Mouse (Mus musculus): ENCODE data around the gene Diaph3. TPM values are rescaled to one million over a fixed set of nuclear protein-coding genes. Genes with fewer than 3 reads are reported as not detected.

Diaph3 gene
- polyA plus RNA-seq, 1 experiment from 2014 or later = 25.9 TPM

DNA sequence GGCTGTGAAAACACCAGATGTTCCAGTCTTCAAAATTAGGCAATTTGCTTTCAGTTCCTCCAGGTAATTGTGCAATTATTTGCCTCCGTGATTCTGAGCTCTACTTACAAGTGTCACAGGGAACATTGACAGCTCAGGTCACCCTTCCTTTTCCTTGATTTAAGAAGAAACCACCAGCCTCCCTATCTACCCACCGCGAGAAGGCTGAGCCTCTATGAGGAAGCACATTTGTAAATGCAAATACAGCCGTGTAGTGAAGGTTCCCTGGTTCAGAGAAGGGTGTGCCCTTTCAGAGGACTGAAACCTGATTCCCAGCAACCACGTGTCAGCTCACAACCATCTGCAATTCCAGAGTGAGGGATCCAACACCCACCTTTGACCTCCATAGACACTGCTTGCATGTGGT lies 96.6 kb downstream of the Diaph3 start:
- Histone ChIP-seq H3K27me3 (ENCODE audit: insufficient read depth, low read length) (no peaks in the 10 kb centered on the region), H3K27ac (ENCODE audit: low read depth) (no peak overlapping the region), H3K9me3 (ENCODE audit: low read depth, low read length) (no peaks in the 10 kb centered on the region), H3K36me3 (ENCODE audit: insufficient read depth) (no peaks in the 10 kb centered on the region), H3K9ac (no peak overlapping the region), H3K4me2 (no peak overlapping the region), H3K4me1 (ENCODE audit: insufficient read depth) (no peaks in the 10 kb centered on the region), H3K4me3 (ENCODE audit: low read depth, low read length) (no peak overlapping the region)
- ATAC-seq (ENCODE audit: insufficient read depth) = no peak
- no peak for TF ChIP-seq CTCF (IDR thresholded peaks at IDR 0.05; ENCODE audit: low read depth)
- 40% methylated on average over 5 of the region's 5 CpGs for WGBS
- peak; percentile 4 for DNase-seq

DNA sequence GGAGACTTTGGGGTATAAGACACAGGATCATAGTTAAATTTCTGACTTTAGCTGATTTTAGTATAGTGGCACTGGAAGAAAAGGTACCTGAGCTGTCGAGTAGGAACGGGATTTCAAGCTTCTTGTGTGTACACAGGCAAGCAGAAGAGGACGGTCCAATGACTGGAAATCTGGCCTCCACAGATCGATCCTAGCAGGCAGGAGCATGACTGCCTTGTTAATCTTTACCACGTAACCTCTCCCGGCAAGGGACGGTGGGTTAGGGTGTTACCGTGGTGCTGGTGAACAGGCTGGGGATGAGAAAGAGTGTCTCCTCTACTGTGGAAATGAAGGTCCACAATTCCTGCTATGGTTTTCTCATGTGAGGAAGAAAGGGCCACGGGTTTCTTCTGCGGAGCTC lies 120.8 kb downstream of the Diaph3 start:
- Histone ChIP-seq H3K27ac (ENCODE audit: low read depth) (no peak overlapping the region), H3K27me3 (ENCODE audit: insufficient read depth, low read length) (no peaks in the 10 kb centered on the region), H3K4me1 (ENCODE audit: insufficient read depth) (no peaks in the 10 kb centered on the region), H3K4me3 (ENCODE audit: low read depth, low read length) (no peak overlapping the region), H3K9me3 (ENCODE audit: low read depth, low read length) (no peaks in the 10 kb centered on the region), H3K4me2 (no peak overlapping the region), H3K36me3 (ENCODE audit: insufficient read depth) (no peaks in the 10 kb centered on the region), H3K9ac (no peak overlapping the region)
- no peak for TF ChIP-seq CTCF (IDR thresholded peaks at IDR 0.05; ENCODE audit: low read depth)
- DNase-seq (no peak), ATAC-seq (ENCODE audit: insufficient read depth) (no peak)
- 79% methylated on average over 10 of the region's 10 CpGs for WGBS

DNA sequence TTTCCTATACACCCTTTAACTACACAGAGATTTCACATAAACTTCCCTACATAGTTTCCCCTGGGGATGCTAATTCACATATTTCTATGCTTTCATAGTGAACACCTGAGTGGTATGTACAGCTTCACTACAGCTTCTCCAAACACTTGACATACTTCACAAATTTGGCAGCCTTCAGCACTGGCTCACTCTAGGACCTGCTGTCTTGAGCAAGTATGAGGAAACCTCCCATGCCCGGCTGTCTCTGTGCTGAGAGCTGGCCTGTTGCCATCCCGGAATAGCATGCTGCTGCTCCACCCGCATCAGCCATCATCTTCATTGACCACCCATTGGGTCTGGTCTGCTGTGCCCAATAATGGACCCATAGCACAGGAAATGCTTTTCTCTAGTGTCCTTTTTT lies 121.3 kb downstream of the Diaph3 start:
- 72% methylated on average over 3 of the region's 3 CpGs for WGBS
- Histone ChIP-seq H3K9me3 (ENCODE audit: low read depth, low read length) (no peaks in the 10 kb centered on the region), H3K27ac (ENCODE audit: low read depth) (no peak overlapping the region), H3K36me3 (ENCODE audit: insufficient read depth) (no peaks in the 10 kb centered on the region), H3K4me3 (ENCODE audit: low read depth, low read length) (no peak overlapping the region), H3K4me1 (ENCODE audit: insufficient read depth) (no peaks in the 10 kb centered on the region), H3K27me3 (ENCODE audit: insufficient read depth, low read length) (no peaks in the 10 kb centered on the region), H3K9ac (no peak overlapping the region), H3K4me2 (no peak overlapping the region)
- peak; percentile 84 for ATAC-seq (ENCODE audit: insufficient read depth)
- DNase-seq = peak; percentile 42
- TF ChIP-seq CTCF (IDR thresholded peaks at IDR 0.05; ENCODE audit: low read depth) = no peak

DNA sequence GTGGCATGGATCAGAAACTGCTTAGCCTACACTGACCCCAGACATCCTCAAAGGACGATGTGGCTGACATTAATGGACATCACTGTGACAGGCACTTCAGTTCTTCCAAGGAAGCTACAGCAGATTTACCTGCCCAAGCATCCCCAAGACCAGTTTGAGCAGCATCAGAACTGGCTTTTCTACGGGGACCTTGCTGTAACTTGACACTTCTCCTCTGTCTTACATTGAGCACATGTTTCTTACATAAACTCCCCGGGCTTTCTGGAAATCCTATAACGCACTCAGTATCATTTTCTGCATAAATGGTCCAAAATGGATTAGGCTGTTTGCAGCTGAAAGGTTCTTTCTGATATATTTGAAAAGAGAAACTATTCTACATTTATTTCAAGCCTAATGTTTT lies 143.7 kb downstream of the Diaph3 start:
- no peak for TF ChIP-seq CTCF (IDR thresholded peaks at IDR 0.05; ENCODE audit: low read depth)
- Histone ChIP-seq H3K36me3 (ENCODE audit: insufficient read depth) (peaks cover 9% of the 10 kb centered on the region; the same call in 1 of the 2 replicates), H3K27me3 (ENCODE audit: insufficient read depth, low read length) (no peaks in the 10 kb centered on the region), H3K4me3 (ENCODE audit: low read depth, low read length) (no peak overlapping the region), H3K4me2 (no peak overlapping the region), H3K4me1 (ENCODE audit: insufficient read depth) (no peaks in the 10 kb centered on the region), H3K9ac (no peak overlapping the region), H3K9me3 (ENCODE audit: low read depth, low read length) (no peaks in the 10 kb centered on the region), H3K27ac (ENCODE audit: low read depth) (no peak overlapping the region)
- no peak for DNase-seq
- 43% methylated on average over 4 of the region's 4 CpGs for WGBS
- no peak for ATAC-seq (ENCODE audit: insufficient read depth)

DNA sequence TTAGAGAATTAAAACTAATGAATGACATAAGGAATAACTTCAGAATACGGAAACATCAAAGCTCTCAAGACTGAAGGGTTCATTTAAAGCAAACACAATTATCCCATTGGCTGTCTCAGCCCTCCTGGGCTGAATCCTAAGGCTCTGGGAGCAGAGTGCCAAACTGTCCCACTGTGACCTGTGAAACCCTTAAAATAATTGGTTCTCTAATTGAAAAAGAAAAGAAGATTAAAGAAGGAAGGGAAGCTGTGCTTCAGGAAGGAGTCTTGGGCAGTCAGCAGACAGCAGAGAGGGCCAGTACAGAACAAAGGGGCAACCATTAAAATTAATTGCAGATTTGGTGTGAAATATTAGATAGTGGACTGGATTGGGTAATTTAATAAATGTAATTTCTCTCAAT lies 189.9 kb downstream of the Diaph3 start:
- TF ChIP-seq CTCF (IDR thresholded peaks at IDR 0.05; ENCODE audit: low read depth) = no peak
- Histone ChIP-seq H3K4me3 (ENCODE audit: low read depth, low read length) (no peak overlapping the region), H3K27ac (ENCODE audit: low read depth) (no peak overlapping the region), H3K36me3 (ENCODE audit: insufficient read depth) (no peaks in the 10 kb centered on the region), H3K9me3 (ENCODE audit: low read depth, low read length) (no peaks in the 10 kb centered on the region), H3K4me1 (ENCODE audit: insufficient read depth) (0 out of 2 replicates have a peak, but pooled peaks cover 2% of the 10 kb centered on the region), H3K4me2 (no peak overlapping the region), H3K27me3 (ENCODE audit: insufficient read depth, low read length) (no peaks in the 10 kb centered on the region), H3K9ac (no peak overlapping the region)
- ATAC-seq (ENCODE audit: insufficient read depth) (no peak), DNase-seq (no peak)
- WGBS = 53% methylated on average over 1 of the region's 1 CpGs

DNA sequence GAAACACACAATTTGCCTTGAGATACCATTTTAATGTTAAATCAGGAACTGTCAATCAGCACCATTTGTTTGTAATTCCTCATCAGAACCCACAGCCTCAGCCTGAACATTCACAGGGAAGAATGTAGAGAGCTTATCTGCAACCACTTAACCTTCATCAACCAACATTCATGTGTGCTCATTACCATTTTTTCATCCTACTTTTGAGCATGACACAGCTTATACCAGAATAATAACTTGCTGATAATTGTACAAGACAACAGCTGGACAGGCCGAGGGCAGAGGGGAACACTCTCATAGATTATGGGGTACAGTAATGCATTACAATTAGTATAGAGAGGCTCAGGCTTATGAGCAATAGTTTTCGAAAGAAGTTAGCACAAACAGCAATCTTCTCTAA lies 203.1 kb downstream of the Diaph3 start:
- ATAC-seq (ENCODE audit: insufficient read depth) (no peak), DNase-seq (no peak)
- Histone ChIP-seq H3K27me3 (ENCODE audit: insufficient read depth, low read length) (no peaks in the 10 kb centered on the region), H3K27ac (ENCODE audit: low read depth) (no peak overlapping the region), H3K9me3 (ENCODE audit: low read depth, low read length) (no peaks in the 10 kb centered on the region), H3K9ac (no peak overlapping the region), H3K36me3 (ENCODE audit: insufficient read depth) (no peaks in the 10 kb centered on the region), H3K4me3 (ENCODE audit: low read depth, low read length) (no peak overlapping the region), H3K4me1 (ENCODE audit: insufficient read depth) (no peaks in the 10 kb centered on the region), H3K4me2 (no peak overlapping the region)
- WGBS = 70% methylated on average over 2 of the region's 2 CpGs
- no peak for TF ChIP-seq CTCF (IDR thresholded peaks at IDR 0.05; ENCODE audit: low read depth)

DNA sequence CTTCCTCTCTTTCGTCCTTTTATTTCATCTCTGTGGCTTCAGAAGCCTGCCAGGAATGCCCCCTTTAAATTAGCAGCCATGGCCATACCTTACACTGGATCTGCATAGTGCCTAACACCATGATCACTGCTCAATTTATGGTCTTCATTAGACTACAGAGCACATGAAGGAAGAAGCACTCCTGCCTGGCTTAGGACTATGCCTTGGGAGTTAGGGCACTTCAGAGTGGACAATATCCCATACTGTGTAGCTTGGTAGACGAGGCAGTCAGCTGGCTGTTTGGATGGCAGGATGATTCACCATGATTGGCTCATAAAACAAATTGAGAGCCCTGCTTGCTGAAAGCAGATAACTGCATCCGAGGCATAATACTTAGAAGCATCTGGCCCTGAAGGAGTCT lies 204.6 kb downstream of the Diaph3 start:
- 72% methylated on average over 3 of the region's 3 CpGs for WGBS

DNA sequence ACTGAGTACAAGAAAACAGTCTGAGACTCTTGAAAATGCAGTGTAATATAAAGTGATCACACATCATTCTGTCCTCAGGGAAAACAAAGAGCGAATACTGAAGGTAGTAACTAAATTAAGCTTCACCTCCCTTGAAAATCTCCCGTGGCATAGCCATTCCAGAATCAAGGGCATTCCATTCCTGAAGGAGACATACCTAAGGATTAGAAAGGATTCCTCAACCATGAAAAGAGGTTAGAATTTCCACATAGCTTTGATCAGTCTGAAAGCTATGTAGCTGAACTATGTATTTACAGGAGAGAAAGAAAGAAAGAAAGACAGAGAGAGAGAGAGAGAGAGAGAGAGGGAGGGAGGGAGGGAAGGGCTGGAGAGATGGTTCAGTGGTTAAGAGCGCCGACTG lies 210.3 kb downstream of the Diaph3 start:
- WGBS = 88% methylated on average over 4 of the region's 4 CpGs
- Histone ChIP-seq H3K4me1 (ENCODE audit: insufficient read depth) (no peaks in the 10 kb centered on the region), H3K36me3 (ENCODE audit: insufficient read depth) (no peaks in the 10 kb centered on the region), H3K4me3 (ENCODE audit: low read depth, low read length) (no peak overlapping the region), H3K9ac (no peak overlapping the region), H3K27me3 (ENCODE audit: insufficient read depth, low read length) (no peaks in the 10 kb centered on the region), H3K27ac (ENCODE audit: low read depth) (no peak overlapping the region), H3K4me2 (no peak overlapping the region), H3K9me3 (ENCODE audit: low read depth, low read length) (no peaks in the 10 kb centered on the region)
- ATAC-seq (ENCODE audit: insufficient read depth) = no peak
- no peak for DNase-seq
- TF ChIP-seq CTCF (IDR thresholded peaks at IDR 0.05; ENCODE audit: low read depth) = no peak

More for the DNA sequence above, 204.6 kb downstream of the Diaph3 start:
- no peak for DNase-seq
- Histone ChIP-seq H3K4me2 (no peak overlapping the region), H3K36me3 (ENCODE audit: insufficient read depth) (no peaks in the 10 kb centered on the region), H3K4me1 (ENCODE audit: insufficient read depth) (no peaks in the 10 kb centered on the region), H3K27ac (ENCODE audit: low read depth) (no peak overlapping the region), H3K4me3 (ENCODE audit: low read depth, low read length) (no peak overlapping the region), H3K27me3 (ENCODE audit: insufficient read depth, low read length) (no peaks in the 10 kb centered on the region), H3K9me3 (ENCODE audit: low read depth, low read length) (no peaks in the 10 kb centered on the region), H3K9ac (no peak overlapping the region)
- ATAC-seq (ENCODE audit: insufficient read depth) = no peak
- TF ChIP-seq CTCF (IDR thresholded peaks at IDR 0.05; ENCODE audit: low read depth) = no peak

All from lung, embryonic 14.5 days (tissue).